Mouse (Mus musculus) CH12.LX (cell line): ENCODE data around the gene Clasrp. TPM values are rescaled to one million over a fixed set of nuclear protein-coding genes. Genes with fewer than 3 reads are reported as not detected.

Experiments used
- DNase-seq: peaks from one replicate; pipeline ENCODE4 v3.0.0-alpha.2; 2013; ENCODE audit errors: extremely low read depth
- H3K27ac ChIP-seq: 2 replicates; pipeline ENCODE4 v1.5.1; 2012; ENCODE audit warnings: low read depth, mild to moderate bottlenecking, control low read depth, moderate library complexity; ENCODE audit not compliant: insufficient read depth
- H3K27me3 ChIP-seq: replicated peaks from 2 replicates; pipeline ENCODE3; 2012; ENCODE audit warnings: inconsistent platforms
- H3K36me3 ChIP-seq, 2 experiments: replicated peaks in 1 of 2; 2 replicates each; pipeline versions ENCODE3 to v1.6.1; 2012; ENCODE audit warnings: inconsistent platforms in 1 of 2, low read length in 1 of 2, mild to moderate bottlenecking in 1 of 2, mixed read lengths in 1 of 2, moderate library complexity in 1 of 2; ENCODE audit not compliant: control insufficient read depth in 1 of 2, insufficient read depth in 1 of 2
- H3K4me1 ChIP-seq, 2 experiments: 2 replicates each; pipeline ENCODE4 v1.6.1; 2012; ENCODE audit warnings: inconsistent platforms in 1 of 2, moderate library complexity in 1 of 2; ENCODE audit not compliant: insufficient read depth in 2 of 2, control insufficient read depth in 1 of 2
- H3K4me2 ChIP-seq: 2 replicates; pipeline ENCODE4 v1.6.1; 2012; ENCODE audit warnings: low read depth, mild to moderate bottlenecking, control low read depth; ENCODE audit not compliant: poor library complexity, insufficient read depth, severe bottlenecking
- H3K4me3 ChIP-seq, 3 experiments: fragments of 150-350 bp in 1 of 3; sonication (generic) in 1 of 3; replicated peaks in 1 of 3; 2 replicates each; pipeline versions ENCODE3 to v1.5.1; 2011 to 2012; ENCODE audit warnings: low read depth in 2 of 3, low read length in 2 of 3, mild to moderate bottlenecking in 2 of 3, moderate library complexity in 2 of 3, control low read depth in 1 of 3, improper control_type of control experiment in 1 of 3, inconsistent platforms in 1 of 3, mixed read lengths in 1 of 3; ENCODE audit not compliant: poor library complexity in 1 of 3
- H3K79me2 ChIP-seq: replicated peaks from 2 replicates; pipeline ENCODE4 v1.6.1; 2012; ENCODE audit warnings: mild to moderate bottlenecking, moderate library complexity; ENCODE audit not compliant: control insufficient read depth, poor library complexity, insufficient read depth, severe bottlenecking; ENCODE audit errors: extremely low read depth
- H3K9ac ChIP-seq: 2 replicates; pipeline ENCODE4 v1.6.1; 2012; ENCODE audit warnings: low read depth, mild to moderate bottlenecking, control low read depth, moderate library complexity; ENCODE audit not compliant: insufficient read depth
- H3K9me3 ChIP-seq: replicated peaks from 2 replicates; pipeline ENCODE3; 2012; ENCODE audit warnings: low read length, inconsistent platforms, mixed read lengths
- CHD1 ChIP-seq: IDR thresholded peaks from 2 replicates; pipeline ENCODE4 v1.6.1; 2012; ENCODE audit warnings: low read depth, low read length, improper control_type of control experiment, inconsistent platforms
- CTCF ChIP-seq, 2 experiments: IDR thresholded peaks in 1 of 2; conservative IDR thresholded peaks in 1 of 2; 2 replicates each; pipeline ENCODE4 v1.5.1; 2011 to 2012; ENCODE audit warnings: low read depth in 2 of 2, low read length in 2 of 2, improper control_type of control experiment in 1 of 2, inconsistent platforms in 1 of 2, mild to moderate bottlenecking in 1 of 2, moderate library complexity in 1 of 2
- ELF1 ChIP-seq: IDR thresholded peaks from 2 replicates; pipeline ENCODE4 v1.6.1; 2014; ENCODE audit warnings: low read depth, mild to moderate bottlenecking, inconsistent platforms, low read length, improper control_type of control experiment
- EP300 ChIP-seq: IDR thresholded peaks from 2 replicates; pipeline ENCODE4 v1.6.1; 2011; ENCODE audit warnings: low read length, improper control_type of control experiment
- GABPA ChIP-seq: IDR thresholded peaks from 2 replicates; pipeline ENCODE4 v1.6.1; 2012; ENCODE audit warnings: low read depth, low read length, improper control_type of control experiment, inconsistent platforms; ENCODE audit not compliant: insufficient replicate concordance
- IRF4 ChIP-seq: IDR thresholded peaks from 2 replicates; pipeline ENCODE4 v1.6.1; 2014; ENCODE audit warnings: low read depth, mild to moderate bottlenecking, inconsistent platforms, low read length, improper control_type of control experiment
- MAFK ChIP-seq: IDR thresholded peaks from 2 replicates; pipeline ENCODE4 v1.6.1; 2011; ENCODE audit warnings: low read length, improper control_type of control experiment; ENCODE audit not compliant: insufficient replicate concordance
- MAZ ChIP-seq: IDR thresholded peaks from 2 replicates; pipeline ENCODE4 v1.6.1; 2012; ENCODE audit warnings: low read depth, mild to moderate bottlenecking, inconsistent platforms, low read length, improper control_type of control experiment, moderate library complexity
- MXI1 ChIP-seq: IDR thresholded peaks from 2 replicates; pipeline ENCODE4 v1.6.1; 2011; ENCODE audit warnings: mild to moderate bottlenecking, low read depth, low read length, improper control_type of control experiment
- NELFE ChIP-seq: IDR thresholded peaks from 2 replicates; pipeline ENCODE4 v1.6.1; 2011; ENCODE audit warnings: low read depth, low read length, improper control_type of control experiment
- NRF1 ChIP-seq: IDR thresholded peaks from 2 replicates; pipeline ENCODE4 v1.6.1; 2014; ENCODE audit warnings: low read depth, mild to moderate bottlenecking, inconsistent platforms, low read length, improper control_type of control experiment, moderate library complexity
- PAX5 ChIP-seq: IDR thresholded peaks from 2 replicates; pipeline ENCODE4 v1.6.1; 2012; ENCODE audit warnings: low read length, inconsistent platforms, mixed read lengths
- POLR2A ChIP-seq: IDR thresholded peaks from 2 replicates; pipeline ENCODE4 v1.6.1; 2011; ENCODE audit warnings: low read depth, mild to moderate bottlenecking, improper control_type of control experiment, low read length
- POLR2AphosphoS2 ChIP-seq: IDR thresholded peaks from 2 replicates; pipeline ENCODE4 v1.6.1; 2011; ENCODE audit warnings: low read depth, low read length, improper control_type of control experiment
- RCOR1 ChIP-seq: conservative IDR thresholded peaks from 2 replicates; pipeline ENCODE4 v1.6.1; 2012; ENCODE audit warnings: low read depth, mild to moderate bottlenecking, inconsistent platforms, low read length, improper control_type of control experiment
- SMC3 ChIP-seq: IDR thresholded peaks from 2 replicates; pipeline ENCODE4 v1.6.1; 2011; ENCODE audit warnings: low read depth, low read length, improper control_type of control experiment
- TCF12 ChIP-seq: IDR thresholded peaks from 2 replicates; pipeline ENCODE4 v1.6.1; 2014; ENCODE audit warnings: low read depth, mild to moderate bottlenecking, inconsistent platforms, low read length, improper control_type of control experiment
- ZC3H11A ChIP-seq: IDR thresholded peaks from 2 replicates; pipeline ENCODE4 v1.6.1; 2012; ENCODE audit warnings: low read depth, mild to moderate bottlenecking, inconsistent platforms, low read length, improper control_type of control experiment
- ZMIZ1 ChIP-seq: IDR thresholded peaks from 2 replicates; pipeline ENCODE4 v1.6.1; 2012; ENCODE audit warnings: low read depth, mild to moderate bottlenecking, inconsistent platforms, low read length, improper control_type of control experiment
- ZNF384 ChIP-seq: IDR thresholded peaks from 2 replicates; pipeline ENCODE4 v1.6.1; 2012; ENCODE audit warnings: low read depth, low read length, improper control_type of control experiment, inconsistent platforms
- dilution Hi-C: fragments of 300-500 bp; cut with MboI; formaldehyde crosslinking; loops from 2 replicates; pipeline ENCODE4 v1.14.3; 2020; ENCODE audit warnings: low sequenced_read_pairs; ENCODE audit not compliant: extremely low pct_unique_long_range_greater_than_20kb, extremely low pct_ligation_motif_present
- in situ Hi-C: fragments of 300-500 bp; cut with MboI; formaldehyde crosslinking; loops from 3 replicates; pipeline ENCODE4 v1.14.3; 2019; ENCODE audit warnings: low sequenced_read_pairs, low pct_ligation_motif_present, low pct_unique_long_range_greater_than_20kb, mixed read lengths
- polyA plus RNA-seq: library from polyadenylated mRNA; unstranded; fragments of >175 nt; gene quantifications from 2 replicates; pipeline ENCODE4 v1.2.1, GENCODE M21; 2012; ENCODE audit warnings: low read depth; ENCODE audit not compliant: insufficient read length
- total RNA-seq, 2 experiments: library from RNA; depleted of rRNA; stranded (reverse); fragments of 300-350 nt in 1 of 2; fragments of >200 nt in 1 of 2; gene quantifications; 2 replicates each; pipeline ENCODE4 v1.2.3; 2012 to 2014

The Clasrp gene
- total and polyA plus RNA-seq, 3 experiments: 14.5 to 59.4 (median 45.4) TPM

DNA sequence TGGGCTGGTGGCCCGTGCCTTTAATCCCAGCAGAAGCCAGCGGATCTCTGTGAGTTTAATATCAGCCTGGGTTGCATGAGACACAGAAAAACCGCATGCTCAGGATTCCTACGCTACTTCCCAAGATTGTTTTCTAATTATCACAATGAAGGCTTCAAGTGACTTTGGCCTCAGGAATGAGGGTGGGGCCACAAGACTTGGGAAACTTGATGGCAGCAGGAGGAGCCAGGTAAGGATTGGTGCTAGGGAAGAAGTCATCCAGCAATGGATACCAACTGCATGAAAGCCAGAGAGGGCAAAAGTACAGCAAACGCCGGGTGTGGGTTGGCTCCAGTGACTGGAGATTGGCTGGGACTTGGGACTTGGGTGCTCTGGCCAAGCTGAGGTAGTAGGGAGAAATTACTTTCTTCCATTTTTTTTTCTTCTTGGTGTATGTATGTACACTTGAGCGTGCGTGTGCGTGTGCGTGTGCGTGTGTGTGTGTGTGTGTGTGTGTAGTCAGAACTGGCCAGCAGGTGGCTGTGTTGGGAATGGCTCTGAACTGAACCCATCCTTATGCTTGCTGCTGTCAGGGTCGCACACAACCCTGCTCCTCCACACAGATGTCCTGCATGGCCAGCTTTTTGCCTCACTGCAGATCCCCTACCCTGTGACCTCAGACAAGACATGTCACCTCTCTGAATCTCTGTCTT, 5.5 kb upstream of the Clasrp start:
- Histone ChIP-seq H3K9ac (no peak overlapping the region), H3K79me2 (no peaks in the 10 kb centered on the region), H3K27me3 (no peaks in the 10 kb centered on the region), H3K4me3 (no peak overlapping the region), H3K4me1 (peaks cover 0 to 17% of the 10 kb centered on the region in 2 experiments; a peak in 2 of 4 replicates), H3K27ac (no peak overlapping the region), H3K9me3 (peaks cover 15% of the 10 kb centered on the region), H3K36me3 (peaks cover 69 to 86% of the 10 kb centered on the region in 2 experiments), H3K4me2 (no peak overlapping the region)
- TF ChIP-seq POLR2AphosphoS2 (no peak), PAX5 (no peak), ZNF384 (no peak), TCF12 (no peak), RCOR1 (no peak), CHD1 (no peak), ELF1 (no peak), GABPA (no peak), IRF4 (no peak), SMC3 (no peak)
- DNase-seq: no peak
- in situ Hi-C loops: no loop called here
- dilution Hi-C loops: no loop called here

GRCm38 (mm10) chr7:19607291-19607690, 3.0 kb upstream of the Clasrp start:
- H3K27me3 ChIP-seq: no peaks in the 10 kb centered on the region
- no peak for DNase-seq
- peaks cover 13% of the 10 kb centered on the region for H3K9me3 ChIP-seq
- peaks cover 6 to 11% of the 10 kb centered on the region in 2 experiments; a peak in 2 of 4 replicates for H3K4me1 ChIP-seq
- peaks cover 46 to 70% of the 10 kb centered on the region in 2 experiments for H3K36me3 ChIP-seq
- no peak overlapping the region for H3K4me2 ChIP-seq
- H3K9ac ChIP-seq: no peak overlapping the region
- dilution Hi-C loops: no loop called here
- TF ChIP-seq CTCF (conservative IDR thresholded peaks at IDR 0.05 in 1 of 2, IDR thresholded peaks at IDR 0.05 in 1 of 2; ENCODE audit: low read depth in 2 of 2, low read length in 2 of 2) (no peak), EP300 (no peak), ZMIZ1 (no peak), ZC3H11A (no peak), MXI1 (no peak), NELFE (no peak), POLR2A (no peak), MAZ (no peak), CHD1 (no peak), NRF1 (no peak), MAFK (no peak)
- TF ChIP-seq, all 38 proteins: peak for 0
- in situ Hi-C loops: no loop called here
- peaks cover 18% of the 10 kb centered on the region for H3K79me2 ChIP-seq
- H3K4me3 ChIP-seq: no peak overlapping the region
- H3K27ac ChIP-seq: no peak overlapping the region
